Mouse (Mus musculus) cerebellum, postnatal 10 days (tissue): Measurements from ENCODE around the gene Lax1.
"Not testable (repeated sequence)": the region's sequence is repeated elsewhere in the genome, so short reads cannot be mapped to it uniquely, and the experiment has no call there.

Source experiments
- DNase-seq, 2 experiments: peaks; one replicate each; pipeline ENCODE4 v3.0.0; 2021; ENCODE audit warnings: mixed read lengths in 2 of 2

Gene Lax1

GRCm38 (mm10) chr1:133685749-133686519 is 4.0 kb downstream of the Lax1 start:
- no peak for DNase-seq

GRCm38 (mm10) chr1:133671801-133672200 is 18.1 kb downstream of the Lax1 start:
- DNase-seq = no peak

- no peak for DNase-seq
Observed at GRCm38 (mm10) chr1:133671266-133671665, 18.6 kb downstream of the Lax1 start.

GRCm38 (mm10) chr1:133670776-133671175 is 19.1 kb downstream of the Lax1 start:
- no peak for DNase-seq

GRCm38 (mm10) chr1:133670190-133670589 is 19.7 kb downstream of the Lax1 start:
- no peak for DNase-seq

- DNase-seq = no peak
Observed at GRCm38 (mm10) chr1:133668618-133669017, 21.3 kb downstream of the Lax1 start.

GRCm38 (mm10) chr1:133667721-133668120 is 22.2 kb downstream of the Lax1 start:
- DNase-seq = no peak

- DNase-seq = not testable (repeated sequence)
Observed at GRCm38 (mm10) chr1:133665713-133666112, 24.2 kb downstream of the Lax1 start.

GRCm38 (mm10) chr1:133664203-133664970 is 25.5 kb downstream of the Lax1 start:
- no peak for DNase-seq

GRCm38 (mm10) chr1:133663427-133663826 is 26.5 kb downstream of the Lax1 start:
- no peak for DNase-seq

- DNase-seq = no peak
Observed at GRCm38 (mm10) chr1:133662941-133663340, 27.0 kb downstream of the Lax1 start.

- peak; percentile 95 to 96 for DNase-seq
Observed at GRCm38 (mm10) chr1:133661203-133661933, 28.5 kb downstream of the Lax1 start, which contains the start of gene Gm38394. TSS of gene Gm38394 (minus strand) at chr1:133661318.

- DNase-seq = peak; percentile 88 to 92
Observed at GRCm38 (mm10) chr1:133660466-133661202, 29.3 kb downstream of the Lax1 start, which contains the start of gene Zbed6. TSS of gene Zbed6 (minus strand) at chr1:133660885.

GRCm38 (mm10) chr1:133658878-133659277 is 31.0 kb downstream of the Lax1 start:
- DNase-seq = peak; percentile 28 to 34

- peak in 1 of 2 experiments; percentile 14 for DNase-seq
Observed at GRCm38 (mm10) chr1:133656811-133657210, 33.1 kb downstream of the Lax1 start.

- DNase-seq = no peak
Observed at GRCm38 (mm10) chr1:133653033-133653432, 36.9 kb downstream of the Lax1 start.

- DNase-seq = no peak
Observed at GRCm38 (mm10) chr1:133650288-133651055, 39.4 kb downstream of the Lax1 start.

GRCm38 (mm10) chr1:133645652-133646051 is 44.3 kb downstream of the Lax1 start:
- no peak for DNase-seq

- no peak for DNase-seq
Observed at GRCm38 (mm10) chr1:133641163-133641562, 48.7 kb downstream of the Lax1 start.

- no peak for DNase-seq
Observed at GRCm38 (mm10) chr1:133638517-133638916, 51.4 kb downstream of the Lax1 start.

- no peak for DNase-seq
Observed at GRCm38 (mm10) chr1:133632168-133632567, 57.7 kb downstream of the Lax1 start.
